Mouse (Mus musculus) embryo, embryonic 11.5 days (tissue): ENCODE measurements around the gene Gramd4.
A peak's percentile ranks its signal among the peaks of the same experiment; 100 is the strongest.

Source experiments
- DNase-seq: peaks from one replicate; pipeline ENCODE4 v3.0.0-alpha.2; 2012; ENCODE audit warnings: low read depth, low spot score

Gene Gramd4

GRCm38 (mm10) chr15:86057413-86057812 lies at the start of gene Gramd4:
Gramd4 (plus strand) TSS chr15:86057695.
- no peak for DNase-seq

- DNase-seq = no peak
These were observed 44.4 kb upstream of the Gramd4 start for GRCm38 (mm10) chr15:86013130-86013529.

GRCm38 (mm10) chr15:86013656-86014055 lies 43.8 kb upstream of the Gramd4 start:
- DNase-seq = no peak

GRCm38 (mm10) chr15:86015026-86015425 lies 42.5 kb upstream of the Gramd4 start:
- no peak for DNase-seq

GRCm38 (mm10) chr15:86015860-86016541 lies 41.5 kb upstream of the Gramd4 start:
- DNase-seq = no peak

GRCm38 (mm10) chr15:86017336-86017735 lies 40.2 kb upstream of the Gramd4 start:
- DNase-seq = no peak

GRCm38 (mm10) chr15:86018753-86019512 lies 38.6 kb upstream of the Gramd4 start:
- no peak for DNase-seq

- no peak for DNase-seq
These were observed 37.5 kb upstream of the Gramd4 start for GRCm38 (mm10) chr15:86020008-86020407.

- no peak for DNase-seq
These were observed 36.2 kb upstream of the Gramd4 start for GRCm38 (mm10) chr15:86021301-86021700.

GRCm38 (mm10) chr15:86021971-86022370 lies 35.5 kb upstream of the Gramd4 start:
- no peak for DNase-seq

GRCm38 (mm10) chr15:86027871-86028270 lies 29.6 kb upstream of the Gramd4 start:
- no peak for DNase-seq

GRCm38 (mm10) chr15:86029981-86030380 lies 27.5 kb upstream of the Gramd4 start:
- no peak for DNase-seq

GRCm38 (mm10) chr15:86032811-86033190 lies 24.7 kb upstream of the Gramd4 start:
- DNase-seq = peak; percentile 46

GRCm38 (mm10) chr15:86033191-86033841 lies 24.2 kb upstream of the Gramd4 start, which contains the start of gene Celsr1:
Celsr1 (minus strand) TSS chr15:86033777.
- peak; percentile 20 for DNase-seq

- peak; percentile 61 for DNase-seq
These were observed 23.4 kb upstream of the Gramd4 start for GRCm38 (mm10) chr15:86034021-86034523.

GRCm38 (mm10) chr15:86034781-86035360 lies 22.6 kb upstream of the Gramd4 start:
- DNase-seq = no peak

- no peak for DNase-seq
These were observed 21.6 kb upstream of the Gramd4 start for GRCm38 (mm10) chr15:86035913-86036312.

- DNase-seq = peak; percentile 62
These were observed 18.7 kb upstream of the Gramd4 start for GRCm38 (mm10) chr15:86038802-86039201.

GRCm38 (mm10) chr15:86041421-86041820 lies 16.1 kb upstream of the Gramd4 start:
- no peak for DNase-seq

GRCm38 (mm10) chr15:86042364-86042763 lies 15.1 kb upstream of the Gramd4 start:
- DNase-seq = no peak

GRCm38 (mm10) chr15:86049510-86049909 lies 8.0 kb upstream of the Gramd4 start:
- no peak for DNase-seq
